In genomic region chr12:77841844-77842415, GRCm38 (mm10) we compare ENCODE assay signal across 23 mouse cellular contexts.
DNase-seq lines count a peak whose midpoint lies in the region; ATAC-seq lines count a peak whose summit lies in the region.
"Had no signal": no experiment of that assay in that cellular context is flagged by ENCODE, and none has a peak within 500 bp of the region (broad histone marks: within the 10 kb centered on the region; RNA-seq: fewer than 3 reads in every experiment).

No protein-coding gene starts in this region.

- no peaks in the 10 kb centered on the region for H3K27me3 ChIP-seq in liver, embryonic 12.5 days (replicated peaks)
- H3K27me3 ChIP-seq: liver, embryonic 15.5 days; neural tube, embryonic 12.5 days had no signal

- H3K9me3 ChIP-seq in liver, embryonic 12.5 days (replicated peaks) = no peaks in the 10 kb centered on the region
- H3K9me3 ChIP-seq: G1E; hindbrain, embryonic 10.5 days; liver, embryonic 15.5 days; neural tube, embryonic 12.5 days had no signal

- intact Hi-C loops in heart, postnatal 10 days (cut with DNase I) = no loop called here

- 68% methylated on average over 7 of the region's 7 CpGs for WGBS in liver, embryonic 12.5 days (ENCODE audit: insufficient replicate concordance)

- H3K9ac ChIP-seq in liver, embryonic 12.5 days = no peak overlapping the region
- H3K9ac ChIP-seq: liver, embryonic 15.5 days; neural tube, embryonic 12.5 days had no signal

- H3K27ac ChIP-seq in liver, embryonic 12.5 days = no peak overlapping the region
- H3K27ac ChIP-seq: heart, adult 2 months; hindbrain, embryonic 10.5 days; layer of hippocampus, adult 2 months; liver, embryonic 15.5 days; neural tube, embryonic 12.5 days; stomach, postnatal 0 days had no signal

- H3K4me1 ChIP-seq in liver, embryonic 12.5 days = no peaks in the 10 kb centered on the region
- H3K4me1 ChIP-seq: liver, embryonic 15.5 days; neural tube, embryonic 12.5 days had no signal

- H3K4me3 ChIP-seq in liver, embryonic 12.5 days = no peak overlapping the region
- H3K4me3 ChIP-seq: erythroblast, embryonic 14.5 days; heart, adult 2 months; hindbrain, embryonic 10.5 days; layer of hippocampus, adult 2 months; liver, embryonic 15.5 days; neural tube, embryonic 12.5 days had no signal

- ATAC-seq in liver, embryonic 12.5 days = no peak
- ATAC-seq: lung, postnatal 0 days had no signal

- no peaks in the 10 kb centered on the region for H3K36me3 ChIP-seq in liver, embryonic 12.5 days
- H3K36me3 ChIP-seq: G1E; hindbrain, embryonic 10.5 days; liver, embryonic 15.5 days; neural tube, embryonic 12.5 days had no signal

- peak; percentile 32 for DNase-seq in adrenal gland, postnatal 10 days
- no peak for DNase-seq in adrenal gland, adult 18-20 months (ENCODE audit: low spot score in 2 of 2)
- DNase-seq in heart, adult 11 months = peak; percentile 48
- no peak for DNase-seq in heart, postnatal 10 days
- DNase-seq in ovary, adult 18-20 months (ENCODE audit: low spot score) = peak; percentile 5
- no peak for DNase-seq in ovary, postnatal 14 days (ENCODE audit: low spot score)
- DNase-seq in retina, postnatal 1 day = peak; percentile 40
- DNase-seq: cerebellum, adult 11 months; cerebellum, postnatal 14 days; gastrocnemius, postnatal 14 days; heart, adult 2 months; kidney, adult 8-10 months; kidney, postnatal 14 days; layer of hippocampus, postnatal 36 days had no signal

- H3K4me2 ChIP-seq in liver, embryonic 12.5 days = no peak overlapping the region
- H3K4me2 ChIP-seq: liver, embryonic 15.5 days; neural tube, embryonic 12.5 days had no signal

Comparison
In these comparisons a context has a peak if more than half of its experiments do, and no peak if none do; other contexts are left out.
1. DNase-seq: peak in adrenal gland, postnatal 10 days (single experiment), heart, adult 11 months (single experiment), ovary, adult 18-20 months (single experiment) and retina, postnatal 1 day (single experiment); none in adrenal gland, adult 18-20 months (0 of 2), heart, postnatal 10 days (0 of 2) and ovary, postnatal 14 days (single experiment).